Mouse (Mus musculus) thymus, adult 2 months (tissue): ENCODE results near the gene Aspdh. TPM values are rescaled to one million over a fixed set of nuclear protein-coding genes. Genes with fewer than 3 reads are reported as not detected.

ENCODE experiments used
- DNase-seq: peaks from one replicate; pipeline ENCODE4 v3.0.0; 2021
- H3K27ac ChIP-seq: fragments of 200-500 bp; 2 replicates; pipeline ENCODE4 v1.5.1; 2012; ENCODE audit warnings: low read length, control low read depth; ENCODE audit not compliant: control insufficient read depth, insufficient read depth
- H3K27me3 ChIP-seq: fragments of 200-500 bp; 2 replicates; pipeline ENCODE4 v1.6.1; 2012; ENCODE audit warnings: mild to moderate bottlenecking, low read length, moderate library complexity, mixed read lengths; ENCODE audit not compliant: control insufficient read depth, insufficient read depth
- H3K36me3 ChIP-seq: fragments of 200-500 bp; 2 replicates; pipeline ENCODE4 v1.6.1; 2012; ENCODE audit warnings: mild to moderate bottlenecking, low read length, moderate library complexity; ENCODE audit not compliant: control insufficient read depth, insufficient read depth
- H3K4me1 ChIP-seq: fragments of 200-500 bp; replicated peaks from 2 replicates; pipeline ENCODE4 v1.6.1; 2012; ENCODE audit warnings: low read length; ENCODE audit not compliant: control insufficient read depth, insufficient read depth
- H3K4me3 ChIP-seq: fragments of 200-500 bp; 2 replicates; pipeline ENCODE4 v1.5.1; 2012; ENCODE audit warnings: mild to moderate bottlenecking, low read length, control low read depth, moderate library complexity; ENCODE audit not compliant: control insufficient read depth, insufficient read depth
- CTCF ChIP-seq: fragments of 200-500 bp; IDR thresholded peaks from 2 replicates; pipeline ENCODE4 v1.5.1; 2012; ENCODE audit warnings: mild to moderate bottlenecking, control low read depth, low read length, moderate library complexity, borderline replicate concordance; ENCODE audit not compliant: control insufficient read depth, poor library complexity, insufficient read depth; ENCODE audit errors: extremely low read depth
- POLR2A ChIP-seq: fragments of 200-500 bp; IDR thresholded peaks from 2 replicates; pipeline ENCODE4 v1.6.1; 2012; ENCODE audit warnings: mild to moderate bottlenecking, low read length, control low read depth, moderate library complexity; ENCODE audit not compliant: control insufficient read depth, poor library complexity, insufficient read depth; ENCODE audit errors: extremely low read depth
- WGBS: fragments of 180-500 bp; shearing (Covaris S2); methylation state at CpG from one replicate; pipeline ENCODE4 v1.1.7; 2018; 5-methylcytosine and 5-hydroxymethylcytosine counted together
- polyA plus RNA-seq: library from polyadenylated mRNA; depleted of rRNA; stranded (reverse); fragments of >200 nt; gene quantifications from 2 replicates; pipeline ENCODE4 v1.2.3, GENCODE M21; 2012; rRNA removed

Gene Aspdh
- polyA plus RNA-seq: 0.32 and 1.6 TPM in 2 replicates

DNA sequence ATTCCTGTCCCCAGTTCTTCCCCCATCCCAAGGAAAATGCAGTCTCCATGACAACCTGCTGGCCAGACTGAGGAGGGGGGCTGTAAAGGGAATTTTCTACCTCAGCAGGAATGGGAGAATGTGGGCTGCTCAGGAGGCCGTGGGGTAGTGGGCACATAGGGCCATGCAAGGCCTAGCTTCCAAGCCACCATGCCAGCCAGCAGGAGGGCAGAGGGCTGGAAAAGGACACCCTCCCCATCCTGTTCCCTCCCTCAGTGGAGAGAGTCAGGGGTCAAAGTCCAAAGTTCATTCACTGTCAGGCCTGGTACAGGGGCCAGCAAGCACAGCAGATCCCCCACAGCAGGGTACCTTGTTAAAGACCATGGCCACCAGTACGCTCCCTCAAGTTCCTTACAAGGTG, at the start of gene Aspdh:
Aspdh (plus strand) TSS at position 281 of the 400 bp plus-strand sequence.
- no peak for TF ChIP-seq CTCF
- no peak for TF ChIP-seq POLR2A
- no peak within 1 kb of the TSS for H3K27ac ChIP-seq
- no peak for DNase-seq
- 75% methylated on average over 2 of the region's 2 CpGs for WGBS
- no peaks in the 10 kb centered on the region; the same call in 1 of the 2 replicates for H3K27me3 ChIP-seq
- H3K4me1 ChIP-seq: peaks cover 8% of the 10 kb centered on the region
- no peak within 1 kb of the TSS for H3K4me3 ChIP-seq
- no peaks in the 10 kb centered on the region for H3K36me3 ChIP-seq

DNA sequence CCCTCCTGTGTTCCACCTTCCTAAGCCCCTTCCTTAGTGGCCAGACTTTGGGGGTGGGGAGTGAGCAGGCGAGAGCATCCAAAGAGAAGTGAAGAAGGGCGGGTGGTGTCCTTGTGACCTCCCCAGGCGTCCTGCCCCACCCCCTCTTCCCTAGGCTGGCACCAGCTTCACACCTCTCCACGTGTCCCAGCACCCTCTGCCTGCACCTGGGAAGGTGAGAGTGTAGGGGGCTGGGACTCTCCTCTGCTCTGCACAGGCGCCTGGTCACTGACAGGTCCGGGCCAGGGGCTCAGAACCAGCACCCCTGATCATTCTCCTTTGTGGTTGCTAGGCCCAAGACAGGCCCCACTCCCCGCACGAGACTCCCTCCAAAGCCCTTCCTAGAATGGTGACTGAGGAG, 37.5 kb upstream of the Aspdh start:
- H3K27me3 ChIP-seq: peaks cover 10% of the 10 kb centered on the region; the same call in 1 of the 2 replicates
- no peaks in the 10 kb centered on the region for H3K36me3 ChIP-seq
- H3K27ac ChIP-seq: no peak overlapping the region
- no peak overlapping the region for H3K4me3 ChIP-seq
- DNase-seq: no peak
- no peaks in the 10 kb centered on the region for H3K4me1 ChIP-seq
- no peak for TF ChIP-seq POLR2A
- TF ChIP-seq CTCF: no peak
- WGBS: 52% methylated on average over 8 of the region's 8 CpGs

DNA sequence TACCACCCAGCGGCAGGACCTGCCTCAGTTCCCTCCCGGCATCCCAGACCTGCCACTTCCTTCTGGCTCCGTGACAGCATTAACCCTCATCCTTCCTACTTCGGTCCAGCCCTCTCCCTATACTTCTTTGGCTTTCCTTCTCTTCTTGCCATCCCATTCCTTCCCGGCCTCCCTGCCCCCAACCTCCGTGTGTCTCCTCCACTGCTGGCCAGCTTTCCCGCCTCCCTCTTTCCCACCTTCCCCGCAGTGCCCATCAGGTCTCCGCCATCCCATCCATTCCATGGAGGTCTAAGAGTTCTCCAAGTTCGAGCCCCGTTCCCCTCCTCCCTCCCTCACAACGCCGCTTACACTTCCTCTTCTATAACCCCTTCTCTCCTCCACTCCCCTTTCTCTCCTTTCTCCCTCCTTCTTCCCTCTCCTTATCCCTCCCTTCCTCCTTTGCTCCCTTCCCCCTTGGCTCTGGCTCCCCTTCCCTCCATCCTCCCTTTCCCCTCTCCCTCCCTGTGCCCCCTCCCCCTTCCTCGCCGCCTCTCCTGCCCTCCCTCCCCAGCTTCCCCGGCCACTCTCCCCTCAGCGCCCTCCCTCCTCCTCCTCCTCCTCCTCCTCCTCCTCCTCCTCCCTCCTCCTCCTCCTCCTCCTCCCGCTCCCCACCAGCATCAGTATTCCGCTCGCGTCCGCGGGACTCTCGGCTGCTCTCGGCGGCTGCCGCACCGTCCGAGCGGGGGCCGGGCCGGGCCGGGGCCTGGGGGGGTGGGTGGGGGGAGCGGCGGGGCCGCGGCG, 36.8 kb upstream of the Aspdh start:
- 12% methylated on average over 22 of the region's 38 CpGs for WGBS
- H3K27ac ChIP-seq: no peak overlapping the region
- H3K4me1 ChIP-seq: no peaks in the 10 kb centered on the region
- TF ChIP-seq POLR2A (no peak), CTCF (no peak)
- no peaks in the 10 kb centered on the region for H3K36me3 ChIP-seq
- no peak overlapping the region for H3K4me3 ChIP-seq
- H3K27me3 ChIP-seq: peaks cover 10% of the 10 kb centered on the region; the same call in 1 of the 2 replicates
- no peak for DNase-seq

DNA sequence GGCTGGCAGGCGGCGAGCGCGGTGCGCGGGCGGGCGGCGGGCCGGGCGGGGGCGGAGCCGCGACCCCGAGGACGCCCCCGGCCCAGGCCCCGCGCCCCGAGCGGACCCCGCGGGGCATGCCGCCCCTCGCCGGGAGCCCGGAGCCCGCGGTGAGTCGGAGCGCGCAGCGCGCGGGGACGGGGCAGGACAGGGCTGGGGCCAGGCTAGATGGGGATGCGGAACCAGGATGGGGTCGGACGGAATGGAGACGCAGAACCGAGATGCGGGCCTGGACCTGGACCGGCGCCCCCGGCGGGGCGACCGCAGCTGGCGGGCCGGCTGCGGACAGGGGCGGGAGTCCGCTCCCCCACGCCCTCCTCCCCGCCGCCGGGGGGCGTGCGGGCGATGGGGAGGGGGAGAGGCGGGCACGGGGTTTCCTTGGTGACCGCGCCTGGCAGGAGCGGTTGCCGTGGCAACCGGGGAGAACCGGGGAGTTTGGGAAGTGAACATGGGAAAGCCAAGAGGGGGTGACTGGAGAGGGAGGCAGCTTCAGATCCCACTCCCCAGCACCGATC, 36.1 kb upstream of the Aspdh start, which contains the start of gene Lrrc4b:
Lrrc4b (plus strand) TSS at position 51 of the 554 bp plus-strand sequence.
- Histone ChIP-seq H3K36me3 (no peaks in the 10 kb centered on the region), H3K27ac (no peak within 1 kb of the TSS), H3K4me3 (no peak within 1 kb of the TSS), H3K4me1 (no peaks in the 10 kb centered on the region), H3K27me3 (peaks cover 10% of the 10 kb centered on the region; the same call in 1 of the 2 replicates)
- TF ChIP-seq POLR2A: no peak
- TF ChIP-seq CTCF: no peak
- WGBS: 3% methylated on average over 67 of the region's 69 CpGs
- no peak for DNase-seq

DNA sequence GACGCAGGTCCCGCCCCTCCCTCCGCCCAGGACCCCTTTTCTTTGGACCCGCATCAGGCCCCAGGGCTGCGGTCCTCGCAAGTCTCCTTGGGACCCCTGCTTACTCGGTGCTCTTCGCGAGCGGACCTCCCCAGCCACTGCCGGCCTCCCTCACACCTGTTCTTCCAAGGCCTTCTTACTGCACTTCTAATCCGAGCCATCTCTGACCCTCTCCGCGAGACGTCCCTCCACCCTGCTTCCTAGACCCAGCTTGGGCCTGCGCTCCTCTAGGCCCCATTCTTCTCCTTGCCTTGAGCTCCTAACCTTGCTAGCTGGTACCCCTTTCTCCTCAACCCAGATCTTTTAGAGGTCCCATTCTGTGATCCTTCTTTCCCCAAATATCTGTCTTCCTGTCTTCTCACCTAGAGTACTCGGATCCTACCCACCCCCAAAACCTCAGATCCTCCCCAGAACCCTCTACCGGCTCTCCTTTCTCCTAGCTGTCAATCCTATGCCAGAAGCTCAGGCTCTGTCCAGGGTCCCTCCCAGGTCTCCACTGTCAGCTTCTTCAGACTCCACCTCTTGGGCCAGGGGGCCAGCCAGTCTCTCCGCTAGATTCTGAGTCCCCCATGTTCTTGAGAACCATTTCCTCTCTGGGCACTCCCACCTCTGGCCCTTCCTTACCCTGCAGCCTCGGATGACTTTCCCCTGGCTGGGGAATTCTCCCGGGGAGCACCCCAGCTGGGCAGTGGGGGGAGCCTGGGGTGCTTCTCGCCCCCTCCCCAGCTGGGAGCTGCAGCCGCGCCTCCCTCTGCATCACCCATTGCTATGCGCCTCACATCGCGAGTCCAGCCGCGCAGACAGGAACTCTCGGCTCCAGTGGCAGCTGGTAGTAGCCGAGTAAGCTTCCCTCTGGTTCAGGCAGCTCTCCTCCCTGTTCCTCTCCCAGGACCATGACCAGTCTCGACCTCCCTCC, 35.4 kb upstream of the Aspdh start:
- TF ChIP-seq CTCF (no peak), POLR2A (no peak)
- no peaks in the 10 kb centered on the region for H3K36me3 ChIP-seq
- no peak for DNase-seq
- H3K4me3 ChIP-seq: no peak overlapping the region
- H3K4me1 ChIP-seq: no peaks in the 10 kb centered on the region
- peaks cover 10% of the 10 kb centered on the region; the same call in 1 of the 2 replicates for H3K27me3 ChIP-seq
- no peak overlapping the region for H3K27ac ChIP-seq
- 17% methylated on average over 31 of the region's 32 CpGs for whole genome bisulfite sequencing

DNA sequence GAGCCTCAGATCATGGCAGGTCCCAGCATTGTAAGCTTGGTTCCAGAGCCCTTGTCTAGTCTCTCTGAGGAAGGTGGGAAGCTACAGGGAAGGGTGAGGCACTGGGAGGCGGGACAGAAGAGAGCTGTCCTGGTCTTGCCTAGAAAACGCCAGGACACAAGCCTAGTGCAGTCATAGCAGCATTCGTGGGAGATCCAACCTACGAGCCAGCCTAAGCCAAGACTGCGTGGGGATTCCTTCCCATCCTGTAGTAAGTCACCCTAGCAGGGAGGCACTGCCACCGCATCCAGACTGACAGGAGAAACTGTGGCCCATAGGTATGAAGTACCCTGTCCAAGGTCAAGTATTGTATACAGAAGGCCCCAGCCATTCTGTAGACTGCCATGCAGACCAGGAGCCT, 32.6 kb upstream of the Aspdh start:
- Histone ChIP-seq H3K4me3 (no peak overlapping the region), H3K27me3 (peaks cover 10% of the 10 kb centered on the region; the same call in 1 of the 2 replicates), H3K36me3 (no peaks in the 10 kb centered on the region), H3K27ac (no peak overlapping the region), H3K4me1 (no peaks in the 10 kb centered on the region)
- no peak for DNase-seq
- WGBS: 85% methylated on average over 6 of the region's 6 CpGs
- TF ChIP-seq POLR2A (no peak), CTCF (no peak)
